Mouse (Mus musculus): Measurements from ENCODE around the gene Adam11. TPM values are rescaled to one million over a fixed set of nuclear protein-coding genes. Genes with fewer than 3 reads are reported as not detected.

Gene Adam11
- polyA plus RNA-seq, 1 experiment from 2014 or later, result 0.20 TPM

DNA sequence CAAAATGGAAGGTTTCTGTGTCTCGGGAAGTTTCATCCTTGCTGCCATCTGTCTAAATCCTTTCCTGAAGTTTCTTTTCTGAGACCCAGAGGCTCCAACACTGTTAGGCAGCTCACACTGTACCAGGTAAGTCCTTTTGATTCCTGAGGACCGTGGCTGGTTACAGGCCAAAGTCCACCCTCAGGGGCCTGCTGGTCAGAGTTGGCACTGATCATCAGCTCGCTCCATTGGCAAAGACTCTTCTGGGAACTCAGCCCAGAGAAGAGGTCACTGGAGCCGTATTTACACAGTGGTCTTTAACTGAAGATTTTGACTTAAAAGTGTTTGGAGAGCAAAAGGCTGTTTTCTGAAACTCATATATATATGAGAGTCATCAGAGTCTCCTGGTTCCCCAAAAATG is 12.9 kb upstream of the Adam11 start:
- DNase-seq, result peak; percentile 66
- 60% methylated on average over 4 of the region's 4 CpGs for WGBS (ENCODE audit: insufficient replicate concordance)

DNA sequence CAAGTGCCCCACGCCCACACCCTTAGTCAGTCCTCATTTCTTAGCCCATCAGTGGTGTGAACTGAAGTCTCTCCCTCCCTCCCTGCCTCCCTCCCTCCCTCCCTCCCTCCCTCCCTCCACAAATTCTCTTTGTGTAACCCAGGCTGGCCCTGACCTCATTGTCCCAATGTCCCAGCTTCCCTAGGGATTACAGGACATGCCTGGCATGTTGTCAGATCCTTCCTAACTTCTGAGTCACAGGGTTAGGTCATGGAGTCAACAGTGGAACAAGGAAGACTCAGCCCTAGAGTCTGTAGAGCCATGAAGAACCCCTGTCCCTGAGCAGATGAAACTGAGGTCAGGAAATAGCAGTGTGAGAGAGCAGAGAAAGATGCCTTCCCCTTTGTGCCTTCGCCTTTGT is 11.5 kb upstream of the Adam11 start:
- no peaks in the 10 kb centered on the region for H3K9me3 ChIP-seq (ENCODE audit: low read length)
- DNase-seq (no peak), ATAC-seq (peak; percentile 73)
- WGBS (ENCODE audit: insufficient replicate concordance), result 74% methylated on average over 2 of the region's 2 CpGs
- no peak overlapping the region for H3K9ac ChIP-seq (replicated peaks)
- H3K27ac ChIP-seq (ENCODE audit: low read depth), result no peak overlapping the region
- no peaks in the 10 kb centered on the region for H3K36me3 ChIP-seq (replicated peaks; ENCODE audit: insufficient read depth, low read length)
- peak; percentile 37; the same call in 1 of the 2 replicates for TF ChIP-seq EP300 (IDR thresholded peaks at IDR 0.05; ENCODE audit: low read depth)
- TF ChIP-seq CTCF (IDR thresholded peaks at IDR 0.05; ENCODE audit: low read depth), result no peak
- H3K27me3 ChIP-seq (ENCODE audit: insufficient read depth, low read length), result no peaks in the 10 kb centered on the region
- no peak overlapping the region for H3K4me3 ChIP-seq (ENCODE audit: low read depth, low read length)
- no peak overlapping the region for H3K4me2 ChIP-seq (ENCODE audit: low read depth, low read length)
- H3K4me1 ChIP-seq (ENCODE audit: insufficient read depth), result peaks cover 8% of the 10 kb centered on the region

More for the DNA sequence above, 12.9 kb upstream of the Adam11 start:
- H3K4me1 ChIP-seq (ENCODE audit: insufficient read depth), result no peaks in the 10 kb centered on the region
- H3K27ac ChIP-seq (ENCODE audit: low read depth), result peak overlapping the region; percentile 75
- no peaks in the 10 kb centered on the region for H3K36me3 ChIP-seq (replicated peaks; ENCODE audit: insufficient read depth, low read length)
- ATAC-seq, result peak; percentile 87
- no peak overlapping the region for H3K4me2 ChIP-seq (ENCODE audit: low read depth, low read length)
- H3K4me3 ChIP-seq (ENCODE audit: low read depth, low read length), result no peak overlapping the region
- no peaks in the 10 kb centered on the region for H3K9me3 ChIP-seq (ENCODE audit: low read length)
- H3K9ac ChIP-seq (replicated peaks), result no peak overlapping the region
- no peak for TF ChIP-seq EP300 (IDR thresholded peaks at IDR 0.05; ENCODE audit: low read depth)
- no peak for TF ChIP-seq CTCF (IDR thresholded peaks at IDR 0.05; ENCODE audit: low read depth)
- H3K27me3 ChIP-seq (ENCODE audit: insufficient read depth, low read length), result no peaks in the 10 kb centered on the region

DNA sequence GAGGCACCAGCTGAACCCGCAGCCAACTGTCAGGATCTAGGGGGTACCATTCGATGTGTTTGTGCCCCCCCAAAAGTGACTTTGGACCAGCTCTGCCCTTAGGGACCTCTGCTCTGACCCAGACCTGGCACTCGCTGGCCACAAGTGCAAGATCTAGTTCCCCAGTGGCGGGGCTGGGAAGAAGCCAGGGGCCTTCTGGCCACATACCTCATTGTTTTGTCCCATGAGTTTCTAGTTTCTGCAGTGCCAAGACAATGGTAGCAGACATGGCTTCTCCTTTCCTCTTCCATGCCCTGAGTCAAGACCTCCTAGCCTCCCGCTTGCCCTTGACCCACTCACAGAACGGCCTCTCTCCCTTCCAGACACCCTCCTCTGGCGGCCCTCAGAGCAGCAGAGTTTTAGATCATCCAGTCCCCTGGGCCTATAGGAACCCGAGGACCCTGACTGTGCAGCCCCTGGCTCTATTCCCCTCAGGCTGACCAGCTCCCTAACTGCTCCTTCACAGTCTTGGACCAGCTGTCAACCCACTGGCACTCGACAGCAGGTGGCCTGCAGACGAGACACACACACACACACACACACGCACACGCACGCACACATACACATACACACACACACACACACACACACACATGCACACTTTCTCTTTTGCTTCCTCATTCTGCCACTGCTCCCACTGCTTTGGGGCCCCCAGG is 8.2 kb upstream of the Adam11 start:
- no peaks in the 10 kb centered on the region for H3K27me3 ChIP-seq (ENCODE audit: insufficient read depth, low read length)
- H3K36me3 ChIP-seq (replicated peaks; ENCODE audit: insufficient read depth, low read length), result no peaks in the 10 kb centered on the region
- H3K27ac ChIP-seq (ENCODE audit: low read depth), result 0 out of 2 replicates have a peak overlapping the region, but pooled peaks have one; percentile 0
- no peak overlapping the region for H3K9ac ChIP-seq (replicated peaks)
- 56% methylated on average over 11 of the region's 13 CpGs for WGBS (ENCODE audit: insufficient replicate concordance)
- H3K4me3 ChIP-seq (ENCODE audit: low read depth, low read length), result no peak overlapping the region
- H3K4me2 ChIP-seq (ENCODE audit: low read depth, low read length), result 0 out of 2 replicates have a peak overlapping the region, but pooled peaks have one; percentile 35
- peak; percentile 9; the same call in 1 of the 2 replicates for ATAC-seq
- peaks cover 8% of the 10 kb centered on the region for H3K4me1 ChIP-seq (ENCODE audit: insufficient read depth)
- TF ChIP-seq CTCF (IDR thresholded peaks at IDR 0.05; ENCODE audit: low read depth), result no peak
- TF ChIP-seq EP300 (IDR thresholded peaks at IDR 0.05; ENCODE audit: low read depth), result no peak
- DNase-seq, result no peak
- H3K9me3 ChIP-seq (ENCODE audit: low read length), result no peaks in the 10 kb centered on the region

DNA sequence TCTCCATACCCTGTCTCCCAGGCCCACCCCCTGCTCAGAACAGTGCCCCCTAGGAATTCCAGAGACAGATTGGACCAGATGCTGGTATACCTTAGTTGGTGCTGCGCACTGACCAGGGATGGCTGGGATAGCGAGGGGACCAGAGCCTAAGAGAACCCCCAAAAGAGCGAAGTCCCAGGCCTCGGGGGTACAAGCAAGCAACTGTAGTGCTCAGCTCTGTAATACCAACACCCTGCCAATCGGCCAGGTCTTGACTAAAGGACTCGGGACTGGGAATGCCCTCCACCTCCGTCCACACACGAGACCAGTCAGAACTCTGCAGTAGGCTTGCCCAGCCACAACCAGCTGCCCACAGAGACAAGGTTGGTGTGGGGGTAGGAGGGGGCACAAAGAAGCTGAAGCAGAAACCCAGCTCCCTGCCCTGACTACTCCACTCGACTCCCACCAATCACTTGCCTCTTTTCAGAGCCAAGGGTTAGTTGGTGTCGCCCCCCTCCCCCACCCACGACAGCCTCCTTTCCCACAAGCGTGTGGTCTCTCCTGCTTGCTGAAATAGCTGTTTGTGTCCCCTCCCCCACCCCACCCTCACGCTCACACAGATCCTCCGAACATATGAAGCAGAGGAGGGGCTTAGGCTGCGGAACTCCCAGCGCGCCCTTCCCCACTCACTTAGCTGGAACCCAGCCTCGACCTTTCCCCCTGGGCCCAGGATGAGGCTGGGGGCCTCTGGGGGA is 7.5 kb upstream of the Adam11 start:
- TF ChIP-seq EP300 (IDR thresholded peaks at IDR 0.05; ENCODE audit: low read depth) (no peak), CTCF (IDR thresholded peaks at IDR 0.05; ENCODE audit: low read depth) (no peak)
- no peaks in the 10 kb centered on the region for H3K9me3 ChIP-seq (ENCODE audit: low read length)
- H3K4me2 ChIP-seq (ENCODE audit: low read depth, low read length), result peak overlapping the region; percentile 35; the same call in 1 of the 2 replicates
- no peaks in the 10 kb centered on the region for H3K36me3 ChIP-seq (replicated peaks; ENCODE audit: insufficient read depth, low read length)
- peak; percentile 11; the same call in 1 of the 2 replicates for ATAC-seq
- H3K4me1 ChIP-seq (ENCODE audit: insufficient read depth), result peaks cover 8% of the 10 kb centered on the region
- 0 out of 2 replicates have a peak overlapping the region, but pooled peaks have one; percentile 0 for H3K27ac ChIP-seq (ENCODE audit: low read depth)
- H3K27me3 ChIP-seq (ENCODE audit: insufficient read depth, low read length), result no peaks in the 10 kb centered on the region
- no peak overlapping the region for H3K9ac ChIP-seq (replicated peaks)
- no peak overlapping the region for H3K4me3 ChIP-seq (ENCODE audit: low read depth, low read length)
- WGBS (ENCODE audit: insufficient replicate concordance), result 33% methylated on average over 18 of the region's 18 CpGs
- DNase-seq, result no peak

DNA sequence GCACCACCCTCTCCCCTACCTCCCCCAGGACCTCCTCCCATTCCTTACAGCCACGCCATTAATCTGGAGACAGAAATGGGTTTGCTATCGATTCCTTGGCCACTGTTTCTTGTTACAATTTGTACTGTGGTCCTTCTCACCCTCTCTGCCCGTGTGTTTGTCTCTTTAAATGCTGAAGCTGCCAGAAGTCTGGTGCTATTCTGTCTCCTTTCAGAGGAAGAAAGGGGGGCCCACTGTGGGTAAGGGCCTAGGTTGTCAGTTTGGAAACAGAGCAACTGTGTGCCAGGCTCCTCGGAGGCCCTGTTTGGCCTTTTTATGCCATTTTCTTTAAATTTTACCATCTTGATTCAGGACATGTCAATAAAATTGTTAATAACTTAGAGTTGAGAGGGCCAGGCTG is 6.8 kb upstream of the Adam11 start:
- DNase-seq (no peak), ATAC-seq (no peak)
- Histone ChIP-seq H3K9ac (replicated peaks) (no peak overlapping the region), H3K27me3 (ENCODE audit: insufficient read depth, low read length) (no peaks in the 10 kb centered on the region), H3K4me2 (ENCODE audit: low read depth, low read length) (0 out of 2 replicates have a peak overlapping the region, but pooled peaks have one; percentile 35), H3K27ac (ENCODE audit: low read depth) (no peak overlapping the region), H3K9me3 (ENCODE audit: low read length) (no peaks in the 10 kb centered on the region), H3K36me3 (replicated peaks; ENCODE audit: insufficient read depth, low read length) (no peaks in the 10 kb centered on the region), H3K4me1 (ENCODE audit: insufficient read depth) (peaks cover 8% of the 10 kb centered on the region), H3K4me3 (ENCODE audit: low read depth, low read length) (no peak overlapping the region)
- 26% methylated on average over 4 of the region's 4 CpGs for WGBS (ENCODE audit: insufficient replicate concordance)
- TF ChIP-seq EP300 (IDR thresholded peaks at IDR 0.05; ENCODE audit: low read depth) (no peak), CTCF (IDR thresholded peaks at IDR 0.05; ENCODE audit: low read depth) (no peak)

DNA sequence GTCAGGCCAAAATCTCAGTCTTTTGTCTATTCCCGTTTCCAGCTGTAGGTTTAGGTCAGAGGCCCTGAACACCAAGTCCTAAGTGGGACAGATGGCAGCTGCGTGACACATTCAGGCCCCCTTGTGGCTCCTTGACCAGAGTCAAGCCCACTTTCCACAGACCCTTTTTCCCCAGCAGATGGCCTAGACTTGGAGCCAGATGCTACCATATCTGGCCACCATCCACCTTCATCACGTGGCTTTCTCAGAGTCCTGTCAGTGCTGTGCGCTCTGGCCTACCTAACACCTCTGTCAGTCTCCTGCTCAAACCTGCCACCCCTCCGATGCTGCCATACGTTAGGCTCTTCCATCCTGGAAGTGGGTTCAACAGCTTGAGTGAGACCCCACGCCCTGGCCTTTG is 5.8 kb upstream of the Adam11 start:
- no peaks in the 10 kb centered on the region for H3K9me3 ChIP-seq (ENCODE audit: low read length)
- H3K4me1 ChIP-seq (ENCODE audit: insufficient read depth), result peaks cover 8% of the 10 kb centered on the region
- no peak overlapping the region for H3K9ac ChIP-seq (replicated peaks)
- DNase-seq (no peak), ATAC-seq (no peak)
- peaks cover 1% of the 10 kb centered on the region; the same call in 1 of the 2 replicates for H3K27me3 ChIP-seq (ENCODE audit: insufficient read depth, low read length)
- no peak for TF ChIP-seq EP300 (IDR thresholded peaks at IDR 0.05; ENCODE audit: low read depth)
- TF ChIP-seq CTCF (IDR thresholded peaks at IDR 0.05; ENCODE audit: low read depth), result no peak
- no peak overlapping the region for H3K4me2 ChIP-seq (ENCODE audit: low read depth, low read length)
- H3K36me3 ChIP-seq (replicated peaks; ENCODE audit: insufficient read depth, low read length), result no peaks in the 10 kb centered on the region
- H3K27ac ChIP-seq (ENCODE audit: low read depth), result no peak overlapping the region
- H3K4me3 ChIP-seq (ENCODE audit: low read depth, low read length), result no peak overlapping the region
- WGBS (ENCODE audit: insufficient replicate concordance), result 69% methylated on average over 7 of the region's 7 CpGs
